ENCODE assay signal across 5 mouse cellular contexts in the genomic region with DNA sequence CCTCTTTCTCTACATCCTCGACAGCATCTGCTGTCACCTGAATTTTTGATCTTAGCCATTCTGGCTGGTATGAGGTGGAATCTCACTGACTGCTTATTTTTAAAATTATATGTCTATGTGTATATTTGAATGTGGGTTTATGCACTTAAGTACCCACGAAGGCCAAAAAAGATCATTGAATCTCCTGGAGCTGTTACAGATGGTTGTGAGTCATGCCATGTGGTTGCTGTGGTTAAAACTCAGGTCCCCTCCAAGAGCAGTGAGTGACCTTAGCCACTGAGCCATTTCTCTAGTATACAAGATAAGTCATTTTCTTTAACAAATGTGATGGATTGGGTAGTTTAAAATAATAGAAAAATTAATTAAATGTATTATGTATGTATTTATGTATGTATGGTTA. TPM values are rescaled to one million over a fixed set of nuclear protein-coding genes. Genes with fewer than 3 reads are reported as not detected.
DNase-seq lines count a peak whose midpoint lies in the region; ATAC-seq and TF ChIP-seq lines count a peak whose summit lies in the region.
"Not testable (repeated sequence)": the region's sequence is repeated elsewhere in the genome, so short reads cannot be mapped to it uniquely, and the experiment has no call there.

No protein-coding gene starts in this region.

- H3K79me2 ChIP-seq in C2C12 (ENCODE audit: control insufficient read depth, insufficient read depth), result not testable (repeated sequence)

- not testable (repeated sequence) for H3K9ac ChIP-seq in hindbrain, embryonic 14.5 days

- not testable (repeated sequence) for H3K4me3 ChIP-seq in C2C12 (ENCODE audit: insufficient read depth, poor library complexity, severe bottlenecking); hindbrain, embryonic 14.5 days (replicated peaks; ENCODE audit: low read length)

- H3K9me3 ChIP-seq in hindbrain, embryonic 14.5 days (ENCODE audit: control insufficient read depth, low read length), result not testable (repeated sequence)

- WGBS in hindbrain, embryonic 14.5 days, result 82% methylated on average over 2 of the region's 2 CpGs

- not testable (repeated sequence) for H3K4me1 ChIP-seq in hindbrain, embryonic 14.5 days (replicated peaks; ENCODE audit: control insufficient read depth, insufficient read depth, low read length)

- not testable (repeated sequence) for ATAC-seq in hindbrain, embryonic 14.5 days (ENCODE audit: low FRiP score)

- H3K36me3 ChIP-seq in C2C12 (ENCODE audit: control insufficient read depth, insufficient read depth); hindbrain, embryonic 14.5 days (replicated peaks; ENCODE audit: control insufficient read depth, insufficient read depth): not testable (repeated sequence)

- not testable (repeated sequence) for H3K27ac ChIP-seq in hindbrain, embryonic 14.5 days

- TF ChIP-seq CTCF in C2C12 (IDR thresholded peaks at IDR 0.05; ENCODE audit: control insufficient read depth, insufficient read depth, insufficient read length), result not testable (repeated sequence)

- not testable (repeated sequence) for H3K4me2 ChIP-seq in hindbrain, embryonic 14.5 days (replicated peaks)

- not testable (repeated sequence) for H3K27me3 ChIP-seq in C2C12 (ENCODE audit: control insufficient read depth, insufficient read depth, insufficient read length); hindbrain, embryonic 14.5 days (ENCODE audit: control insufficient read depth, insufficient read depth, low read length)

- H3K79me3 ChIP-seq in C2C12 (ENCODE audit: low read depth), result not testable (repeated sequence)

- peak; percentile 85 for DNase-seq in 3T3-L1 (ENCODE audit: low read depth, low spot score)
- DNase-seq in NIH3T3 (ENCODE audit: low read depth), result peak; percentile 48
- DNase-seq in fibroblast of lung, adult 2 months (ENCODE audit: low read depth), result peak; percentile 17
- peak; percentile 19 for DNase-seq in hindbrain, embryonic 14.5 days (ENCODE audit: low spot score)

- not testable (repeated sequence) for H3ac ChIP-seq in C2C12 (ENCODE audit: control insufficient read depth, insufficient read length, low read depth)

TF ChIP-seq in C2C12, 6 proteins besides CTCF, POLR2A, EP300 and RAD21:
- TF ChIP-seq MAX (IDR thresholded peaks at IDR 0.05), result peak; percentile 23
TF ChIP-seq in C2C12: peak in this region for 1; not testable (repeated sequence) for 5.

RNA-seq across cellular contexts. Expression of gene Pole4, which starts 25.9 kb away (rescaled TPM):
- 59.1 TPM for polyA plus RNA-seq in C2C12 (2012; fragmentation: generic; extraction: Trizol)
- 145 and 157 TPM in 2 replicates for polyA plus RNA-seq in hindbrain, embryonic 14.5 days (2014; fragmentation: Nextera tagmentation; extraction: Ambion mirVana)

Comparison
In these comparisons a context has a peak if more than half of its experiments do, and no peak if none do; other contexts are left out.
1. DNase-seq: peak in every context shown above with its lines; median percentile 85 in 3T3-L1; 48 in NIH3T3; 19 in hindbrain, embryonic 14.5 days; 17 in fibroblast of lung, adult 2 months.